Mouse (Mus musculus) brain, embryonic 18.5 days (tissue): ENCODE data around the gene Akap8.

Experiments
- DNase-seq: peaks from one replicate; pipeline ENCODE4 v3.0.0-alpha.2; 2012; ENCODE audit warnings: low read depth, low spot score

Gene Akap8

GRCm38 (mm10) chr17:32283771-32284221 lies 37.2 kb downstream of the Akap8 start:
- DNase-seq: no peak

- DNase-seq: no peak
Observed at GRCm38 (mm10) chr17:32283341-32283740, 37.7 kb downstream of the Akap8 start.

GRCm38 (mm10) chr17:32281611-32282310 lies 39.3 kb downstream of the Akap8 start:
- no peak for DNase-seq

GRCm38 (mm10) chr17:32281126-32281525 lies 39.9 kb downstream of the Akap8 start:
- DNase-seq: no peak

- no peak for DNase-seq
Observed at GRCm38 (mm10) chr17:32280575-32280974, 40.5 kb downstream of the Akap8 start.

- no peak for DNase-seq
Observed at GRCm38 (mm10) chr17:32277201-32277600, 43.8 kb downstream of the Akap8 start.

GRCm38 (mm10) chr17:32275568-32275967 lies 45.5 kb downstream of the Akap8 start:
- DNase-seq: no peak

GRCm38 (mm10) chr17:32269151-32269550 lies 51.9 kb downstream of the Akap8 start:
- DNase-seq: no peak

GRCm38 (mm10) chr17:32268540-32268960 lies 52.5 kb downstream of the Akap8 start:
- no peak for DNase-seq

GRCm38 (mm10) chr17:32268096-32268495 lies 52.9 kb downstream of the Akap8 start:
- no peak for DNase-seq

- no peak for DNase-seq
Observed at GRCm38 (mm10) chr17:32267617-32268016, 53.4 kb downstream of the Akap8 start.

GRCm38 (mm10) chr17:32263672-32264071 lies 57.4 kb downstream of the Akap8 start:
- DNase-seq: no peak

GRCm38 (mm10) chr17:32262831-32263559 lies 58.0 kb downstream of the Akap8 start:
- no peak for DNase-seq

GRCm38 (mm10) chr17:32258869-32259268 lies 62.2 kb downstream of the Akap8 start:
- DNase-seq: no peak

- no peak for DNase-seq
Observed at GRCm38 (mm10) chr17:32257944-32258343, 63.1 kb downstream of the Akap8 start.

GRCm38 (mm10) chr17:32257452-32257851 lies 63.6 kb downstream of the Akap8 start:
- DNase-seq: no peak

- DNase-seq: no peak
Observed at GRCm38 (mm10) chr17:32256896-32257295, 64.1 kb downstream of the Akap8 start.
